Mouse (Mus musculus) bone marrow macrophage, adult 2 months (primary cell): ENCODE measurements around the gene Hist1h3i. TPM values are rescaled to one million over a fixed set of nuclear protein-coding genes. Genes with fewer than 3 reads are reported as not detected.

Experiments used
- H3K27ac ChIP-seq: 2 replicates; pipeline ENCODE4 v1.5.1; 2012; ENCODE audit warnings: low read depth, low read length; ENCODE audit not compliant: insufficient read depth
- H3K4me1 ChIP-seq: 2 replicates; pipeline ENCODE4 v1.6.1; 2012; ENCODE audit warnings: low read length; ENCODE audit not compliant: control insufficient read depth, insufficient read depth
- H3K4me3 ChIP-seq: 2 replicates; pipeline ENCODE4 v1.5.1; 2012; ENCODE audit warnings: mild to moderate bottlenecking, low read length, moderate library complexity; ENCODE audit not compliant: insufficient read depth
- CTCF ChIP-seq: IDR thresholded peaks from 2 replicates; pipeline ENCODE4 v1.5.1; 2012; ENCODE audit warnings: low read depth, mild to moderate bottlenecking, low read length, moderate library complexity
- POLR2A ChIP-seq: IDR thresholded peaks from 2 replicates; pipeline ENCODE4 v1.6.1; 2012; ENCODE audit warnings: mild to moderate bottlenecking, low read depth, low read length, borderline replicate concordance
- polyA plus RNA-seq: library from polyadenylated mRNA; stranded (reverse); fragments of >200 nt; gene quantifications from 2 replicates; pipeline ENCODE4 v1.2.4, GENCODE M21; 2012; ENCODE audit not compliant: missing spikeins, insufficient read depth, insufficient read length

The Hist1h3i gene
- polyA plus RNA-seq, 1 experiment, result 4.4 TPM

DNA sequence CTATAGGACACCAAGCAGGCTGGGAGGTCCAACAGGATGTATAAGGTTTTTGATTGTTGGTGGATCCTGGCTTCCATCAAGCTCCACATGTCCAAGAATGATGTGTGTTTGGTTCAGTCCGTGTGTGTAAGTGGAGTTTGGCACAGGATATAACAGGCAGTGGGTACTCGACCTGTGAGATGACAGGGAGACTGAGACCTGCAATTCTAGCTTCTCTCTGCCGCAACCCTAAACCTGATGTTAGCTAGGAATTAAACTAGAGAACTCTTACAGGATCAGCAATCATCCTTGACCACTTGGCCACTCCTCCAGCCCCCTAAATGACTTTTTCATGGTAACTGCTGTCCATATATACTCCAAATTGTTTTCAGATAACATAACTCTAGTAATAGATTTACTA is 30.8 kb downstream of the Hist1h3i start:
- TF ChIP-seq POLR2A, result no peak
- no peak for TF ChIP-seq CTCF
- peak overlapping the region; percentile 8; the same call in 1 of the 2 replicates for H3K4me3 ChIP-seq
- H3K27ac ChIP-seq, result peak overlapping the region; percentile 51
- peaks cover 13% of the 10 kb centered on the region for H3K4me1 ChIP-seq

DNA sequence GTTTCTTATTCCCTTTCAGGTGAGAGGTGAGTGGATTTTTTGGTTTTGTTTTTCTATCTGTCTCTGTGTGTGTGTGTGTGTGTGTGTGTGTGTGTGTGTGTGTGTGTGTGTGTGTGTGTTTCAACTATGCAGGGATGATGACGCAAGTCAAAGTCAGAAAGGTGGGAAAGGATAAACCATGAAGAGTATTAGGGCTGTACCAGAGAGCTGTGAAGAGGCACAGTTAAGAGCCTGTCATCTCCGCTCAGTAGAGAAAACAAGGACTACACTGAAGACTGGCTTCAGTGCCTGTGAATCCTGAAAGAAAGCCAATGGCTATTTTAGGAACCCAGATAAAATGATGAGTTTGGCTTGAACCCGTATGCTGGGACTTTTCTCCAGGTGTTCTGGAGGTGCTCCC is 31.3 kb downstream of the Hist1h3i start:
- H3K4me1 ChIP-seq, result peaks cover 15% of the 10 kb centered on the region
- no peak overlapping the region for H3K4me3 ChIP-seq
- TF ChIP-seq CTCF (no peak), POLR2A (no peak)
- no peak overlapping the region for H3K27ac ChIP-seq

- no peak overlapping the region for H3K27ac ChIP-seq
- H3K4me1 ChIP-seq, result peaks cover 15% of the 10 kb centered on the region
- H3K4me3 ChIP-seq, result no peak overlapping the region
- no peak for TF ChIP-seq CTCF
- TF ChIP-seq POLR2A, result no peak
Observed at GRCm38 (mm10) chr13:21751417-21751816, 31.8 kb downstream of the Hist1h3i start.

DNA sequence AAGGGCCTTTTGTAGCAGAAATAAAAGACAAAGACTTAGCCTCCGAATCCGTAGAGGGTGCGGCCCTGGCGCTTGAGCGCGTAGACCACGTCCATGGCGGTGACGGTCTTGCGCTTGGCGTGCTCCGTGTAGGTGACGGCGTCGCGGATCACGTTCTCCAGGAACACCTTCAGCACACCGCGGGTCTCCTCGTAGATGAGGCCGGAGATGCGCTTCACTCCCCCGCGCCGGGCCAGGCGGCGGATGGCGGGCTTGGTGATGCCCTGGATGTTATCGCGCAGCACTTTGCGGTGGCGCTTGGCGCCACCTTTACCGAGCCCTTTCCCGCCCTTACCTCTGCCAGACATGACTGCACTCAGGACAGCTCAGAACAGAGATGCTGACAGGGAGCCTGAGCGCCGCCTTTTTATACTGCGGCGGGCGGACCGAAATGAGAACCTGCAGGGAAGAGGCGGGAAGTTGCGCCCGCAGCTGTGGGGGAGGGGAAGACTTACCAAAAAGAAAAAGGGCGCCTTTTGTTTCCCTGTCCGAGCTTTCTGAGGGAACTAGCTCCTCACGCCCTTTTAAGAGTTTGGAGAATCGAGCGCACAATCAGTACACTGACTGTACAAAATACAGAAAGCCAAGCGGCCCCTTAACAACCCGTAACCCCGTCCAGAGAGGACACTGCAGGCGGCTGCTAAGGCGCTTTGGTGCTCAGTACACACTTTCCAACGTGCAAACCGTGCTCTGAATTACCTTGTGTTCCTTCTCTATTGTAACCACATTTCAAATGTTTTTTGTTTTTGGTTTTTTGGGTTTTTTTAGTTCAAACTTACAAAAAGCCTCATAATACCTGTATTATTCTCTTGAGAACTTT is 32.8 kb downstream of the Hist1h3i start, which contains the start of gene Hist1h4k:
TSS of gene Hist1h4k (minus strand) at position 347 of the 859 bp plus-strand sequence.
- Histone ChIP-seq H3K4me3 (peak within 1 kb of the TSS; percentile 58), H3K27ac (peak within 1 kb of the TSS; percentile 82), H3K4me1 (peaks cover 15% of the 10 kb centered on the region)
- peak; percentile 22; the same call in 1 of the 2 replicates for TF ChIP-seq POLR2A

DNA sequence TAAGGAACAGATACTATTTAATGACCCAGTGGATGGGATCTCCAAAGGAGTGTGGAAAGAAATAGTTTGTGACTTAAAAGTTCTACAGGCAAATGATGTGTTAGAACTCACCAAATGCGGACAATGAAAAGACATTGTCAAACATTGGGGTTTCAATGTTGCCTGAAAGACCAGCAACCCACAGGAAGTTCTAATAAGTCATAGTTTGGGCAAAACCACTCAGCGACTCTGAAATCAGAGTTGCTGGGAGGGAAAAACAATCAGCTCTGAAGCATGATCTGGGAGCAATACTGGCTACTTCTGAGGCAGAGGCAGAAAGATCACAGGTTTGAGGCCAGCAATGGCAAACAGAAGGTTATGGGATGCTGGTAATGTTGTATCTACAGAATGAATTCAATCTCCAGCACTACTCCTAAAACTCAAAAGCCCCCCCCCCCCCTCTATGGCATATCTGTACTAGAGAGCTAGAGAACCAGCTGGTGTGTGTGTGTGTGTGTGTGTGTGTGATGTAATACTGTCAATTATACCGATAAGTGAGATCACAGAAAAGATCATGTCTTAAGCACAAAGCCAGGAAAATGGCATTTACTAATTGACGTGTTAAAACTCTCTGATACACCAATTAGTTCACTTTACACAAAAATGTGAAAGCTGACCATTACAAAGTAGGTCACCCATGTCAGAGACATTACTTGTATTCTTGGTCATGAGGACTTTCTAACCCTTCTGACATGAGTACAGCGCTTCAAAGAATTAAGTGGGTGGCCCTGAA is 33.6 kb downstream of the Hist1h3i start:
- Histone ChIP-seq H3K4me1 (peaks cover 15% of the 10 kb centered on the region), H3K27ac (peak overlapping the region; percentile 40), H3K4me3 (peak overlapping the region; percentile 58)
- TF ChIP-seq POLR2A (no peak), CTCF (no peak)

DNA sequence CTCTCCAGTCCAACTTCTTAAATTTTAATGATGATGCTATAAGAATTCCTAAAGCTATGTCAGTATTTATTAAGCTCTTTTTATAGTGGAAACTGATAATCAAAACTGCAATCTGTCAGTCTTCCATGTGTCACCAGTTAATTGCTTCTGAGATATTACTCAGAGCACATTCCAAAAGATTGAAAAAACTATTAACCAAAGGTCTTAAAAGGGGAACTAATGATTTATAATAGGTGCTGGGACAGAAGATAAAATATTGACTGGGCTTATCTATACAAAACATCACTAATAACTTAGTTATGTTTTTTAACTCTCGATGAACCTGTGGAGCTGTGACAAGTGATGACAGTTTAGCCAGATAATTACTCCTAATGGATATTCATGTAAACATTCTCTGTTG is 38.2 kb downstream of the Hist1h3i start:
- TF ChIP-seq POLR2A, result no peak
- TF ChIP-seq CTCF, result no peak
- Histone ChIP-seq H3K4me1 (peaks cover 10% of the 10 kb centered on the region), H3K4me3 (no peak overlapping the region), H3K27ac (no peak overlapping the region)

- peaks cover 12% of the 10 kb centered on the region for H3K4me1 ChIP-seq
- H3K4me3 ChIP-seq, result peak within 1 kb of the TSS; percentile 68
- TF ChIP-seq POLR2A, result 0 out of 2 replicates have a peak, but pooled peaks have one; percentile 21
- peak within 1 kb of the TSS; percentile 77 for H3K27ac ChIP-seq
Observed at GRCm38 (mm10) chr13:21734906-21735767, 48.0 kb downstream of the Hist1h3i start, which contains the start of gene Hist1h4j. TSS of gene Hist1h4j (plus strand) at chr13:21735064.

- Histone ChIP-seq H3K4me1 (peaks cover 12% of the 10 kb centered on the region), H3K4me3 (peak overlapping the region; percentile 68), H3K27ac (peak overlapping the region; percentile 77)
- peak; percentile 61 for TF ChIP-seq CTCF
- no peak for TF ChIP-seq POLR2A
Observed at GRCm38 (mm10) chr13:21734010-21734905, 48.9 kb downstream of the Hist1h3i start.

DNA sequence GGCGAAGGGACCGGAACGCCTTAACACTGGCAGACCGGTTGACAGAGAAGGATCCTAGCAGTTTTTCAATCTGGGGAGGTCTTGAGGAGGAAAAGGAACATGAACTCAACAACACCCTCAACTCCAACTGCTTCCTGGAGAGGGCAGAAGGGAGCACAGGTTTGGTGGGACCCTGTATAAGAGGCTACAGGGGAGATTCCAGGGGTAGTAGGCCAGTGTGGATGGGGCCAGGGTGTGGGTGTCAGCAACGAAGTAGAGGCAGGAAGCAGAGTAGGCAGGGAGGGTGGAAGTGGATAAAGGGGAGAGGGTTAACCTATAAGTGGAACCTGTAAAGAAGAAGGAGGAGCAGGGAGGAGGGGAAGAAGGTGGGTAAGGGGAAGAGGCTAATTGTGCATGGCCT is 49.7 kb downstream of the Hist1h3i start:
- H3K4me1 ChIP-seq, result peaks cover 12% of the 10 kb centered on the region
- TF ChIP-seq POLR2A (no peak), CTCF (no peak)
- H3K27ac ChIP-seq, result no peak overlapping the region
- no peak overlapping the region for H3K4me3 ChIP-seq

Other genes starting within 250 kb of the Hist1h3i start
- gene Olfr1366, start 240.6 kb downstream of the Hist1h3i start, polyA plus RNA-seq, result not detected in 2 replicates
- not detected in 2 replicates for gene Olfr1535, start 223.5 kb downstream of the Hist1h3i start, polyA plus RNA-seq
- gene Olfr1364, start 201.6 kb downstream of the Hist1h3i start, polyA plus RNA-seq, result not detected in 2 replicates
- not detected in 2 replicates for gene Olfr1362, start 169.3 kb downstream of the Hist1h3i start, polyA plus RNA-seq
- not detected in 2 replicates for gene Olfr11, start 140.9 kb downstream of the Hist1h3i start, polyA plus RNA-seq
- gene Olfr1361, start 120.0 kb downstream of the Hist1h3i start, polyA plus RNA-seq, result 0.48 TPM in 1 of 2 replicates, not detected in the other
- not detected in 2 replicates for gene Olfr1360, start 106.0 kb downstream of the Hist1h3i start, polyA plus RNA-seq
- gene Olfr1359, start 85.3 kb downstream of the Hist1h3i start, polyA plus RNA-seq, result not detected in 2 replicates
- not detected in 2 replicates for gene Hist1h2bl, start 67.2 kb downstream of the Hist1h3i start, polyA plus RNA-seq
- gene Hist1h2ai, start 66.9 kb downstream of the Hist1h3i start, polyA plus RNA-seq, result 4.0 TPM in 1 of 2 replicates, not detected in the other
- gene Hist1h3h, start 65.7 kb downstream of the Hist1h3i start, polyA plus RNA-seq, result 6.9 TPM in 1 of 2 replicates, not detected in the other
- 2.1 TPM in 1 of 2 replicates, not detected in the other for gene Hist1h2bm, start 61.3 kb downstream of the Hist1h3i start, polyA plus RNA-seq
- 1.8 and 2.7 TPM in 2 replicates for gene Hist1h4j, start 48.3 kb downstream of the Hist1h3i start, polyA plus RNA-seq
- gene Hist1h4k, start 32.9 kb downstream of the Hist1h3i start, polyA plus RNA-seq, result 3.6 and 8.9 TPM in 2 replicates
- gene Hist1h2ak, start 29.5 kb downstream of the Hist1h3i start, polyA plus RNA-seq, result 4.9 and 9.5 TPM in 2 replicates
- gene Hist1h2bn, start 29.2 kb downstream of the Hist1h3i start, polyA plus RNA-seq, result 7.1 and 7.3 TPM in 2 replicates
- gene Hist1h1b, start 2.7 kb downstream of the Hist1h3i start, polyA plus RNA-seq, result 0.82 and 2.1 TPM in 2 replicates
- gene Hist1h2an, start 3.8 kb upstream of the Hist1h3i start, polyA plus RNA-seq, result not detected in 2 replicates
- gene Hist1h2bp, start 4.1 kb upstream of the Hist1h3i start, polyA plus RNA-seq, result not detected in 2 replicates
- 3.2 and 6.5 TPM in 2 replicates for gene Hist1h2bq, start 26.8 kb upstream of the Hist1h3i start, polyA plus RNA-seq
- not detected in 2 replicates for gene Hist1h2ao, start 27.1 kb upstream of the Hist1h3i start, polyA plus RNA-seq
- 5.2 and 6.8 TPM in 2 replicates for gene Hist1h4m, start 28.4 kb upstream of the Hist1h3i start, polyA plus RNA-seq
- gene Hist1h4n, start 48.8 kb upstream of the Hist1h3i start, polyA plus RNA-seq, result not detected in 2 replicates
- gene Hist1h2ap, start 50.1 kb upstream of the Hist1h3i start, polyA plus RNA-seq, result 14.7 and 15.1 TPM in 2 replicates
- 4.5 and 8.6 TPM in 2 replicates for gene Hist1h2br, start 50.4 kb upstream of the Hist1h3i start, polyA plus RNA-seq
- gene Zfp184, start 161.7 kb upstream of the Hist1h3i start, polyA plus RNA-seq, result 0.25 and 0.76 TPM in 2 replicates
- gene Pom121l2, start 197.8 kb upstream of the Hist1h3i start, polyA plus RNA-seq, result not detected in 2 replicates
- 3.0 and 3.4 TPM in 2 replicates for gene Prss16, start 226.4 kb upstream of the Hist1h3i start, polyA plus RNA-seq